19 mouse cellular contexts compared by ENCODE assay signal in the genomic region with DNA sequence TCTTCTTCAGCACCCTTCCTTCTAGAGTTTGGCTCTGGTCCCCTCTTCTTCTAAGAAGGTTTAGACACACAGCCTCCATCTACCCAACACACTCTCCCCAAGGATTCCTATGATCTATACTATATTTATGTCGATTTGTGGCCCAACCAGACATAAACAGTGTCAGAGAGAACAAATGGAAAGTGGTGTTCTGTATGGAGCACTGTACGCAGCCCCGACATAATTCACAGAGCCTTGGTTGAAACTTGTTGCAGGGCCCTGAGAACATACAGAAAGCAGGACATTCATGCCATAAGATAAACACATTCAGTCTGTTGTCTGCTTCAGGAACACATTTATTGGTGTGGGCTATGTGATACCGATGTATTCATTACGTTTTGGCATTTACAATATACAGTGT.
"Had no signal": no experiment of that assay in that cellular context is flagged by ENCODE, and none has a peak within 500 bp of the region (broad histone marks: within the 10 kb centered on the region; RNA-seq: fewer than 3 reads in every experiment).

No protein-coding gene starts in this region.

- H3K9me3 ChIP-seq: limb, embryonic 10.5 days; limb, embryonic 13.5 days; liver, embryonic 12.5 days; liver, embryonic 15.5 days; midbrain, embryonic 12.5 days; midbrain, embryonic 15.5 days; neural tube, embryonic 12.5 days; neural tube, embryonic 15.5 days had no signal

- H3K9ac ChIP-seq: limb, embryonic 13.5 days; liver, embryonic 12.5 days; liver, embryonic 15.5 days; midbrain, embryonic 12.5 days; midbrain, embryonic 15.5 days; neural tube, embryonic 12.5 days; neural tube, embryonic 15.5 days had no signal

- H3K27ac ChIP-seq: kidney, postnatal 0 days; layer of hippocampus, adult 2 months; limb, embryonic 10.5 days; limb, embryonic 13.5 days; liver, embryonic 12.5 days; liver, embryonic 15.5 days; macrophage; midbrain, embryonic 12.5 days; midbrain, embryonic 15.5 days; neural tube, embryonic 12.5 days; neural tube, embryonic 15.5 days had no signal

- H3K4me3 ChIP-seq: layer of hippocampus, adult 2 months; limb, embryonic 10.5 days; limb, embryonic 13.5 days; liver, embryonic 12.5 days; liver, embryonic 15.5 days; midbrain, embryonic 12.5 days; midbrain, embryonic 15.5 days; neural tube, embryonic 12.5 days; neural tube, embryonic 15.5 days had no signal

- ATAC-seq: liver, embryonic 12.5 days had no signal

- H3K4me2 ChIP-seq: limb, embryonic 13.5 days; liver, embryonic 12.5 days; liver, embryonic 15.5 days; midbrain, embryonic 12.5 days; midbrain, embryonic 15.5 days; neural tube, embryonic 12.5 days; neural tube, embryonic 15.5 days had no signal

- DNase-seq: kidney, postnatal 25 days; layer of hippocampus, adult 9-11 months; liver; lung, adult 18-20 months; retina, postnatal 1 day; right cerebral cortex, postnatal 25 days; thymus, adult 18-20 months; thymus, postnatal 36 days had no signal

- H3K4me1 ChIP-seq: liver, embryonic 12.5 days; liver, embryonic 15.5 days had no signal

- H3K27me3 ChIP-seq: limb, embryonic 13.5 days; liver, embryonic 12.5 days; liver, embryonic 15.5 days; midbrain, embryonic 12.5 days; midbrain, embryonic 15.5 days; neural tube, embryonic 12.5 days; neural tube, embryonic 15.5 days had no signal

- H3K36me3 ChIP-seq: limb, embryonic 10.5 days; limb, embryonic 13.5 days; liver, embryonic 12.5 days; liver, embryonic 15.5 days; midbrain, embryonic 12.5 days; midbrain, embryonic 15.5 days; neural tube, embryonic 12.5 days; neural tube, embryonic 15.5 days had no signal
